Mouse (Mus musculus) kidney, embryonic 14.5 days (tissue): ENCODE measurements around the gene Ccni. TPM values are rescaled to one million over a fixed set of nuclear protein-coding genes. Genes with fewer than 3 reads are reported as not detected.

Experiments used
- ATAC-seq: fragments of 200-750 bp; cut with Nextera tagmentation; 2 replicates; pipeline ENCODE4 v1.8.0; 2017; ENCODE audit warnings: moderate number of reproducible peaks, mild to moderate bottlenecking, moderate TSS enrichment, moderate library complexity; ENCODE audit not compliant: low FRiP score, low TSS enrichment
- H3K27ac ChIP-seq: fragments of 300-500 bp; sonication (generic); 2 replicates; pipeline ENCODE4 v1.5.1; 2014; ENCODE audit warnings: low read depth, mild to moderate bottlenecking, low read length, moderate library complexity, mixed read lengths
- H3K27me3 ChIP-seq: fragments of 300-500 bp; sonication (generic); 2 replicates; pipeline ENCODE4 v1.6.1; 2014; ENCODE audit warnings: mild to moderate bottlenecking, low read length; ENCODE audit not compliant: control insufficient read depth, insufficient read depth
- H3K36me3 ChIP-seq: fragments of 300-500 bp; sonication (generic); 2 replicates; pipeline ENCODE4 v1.6.1; 2014; ENCODE audit warnings: low read length, mixed read lengths; ENCODE audit not compliant: control insufficient read depth, insufficient read depth
- H3K4me1 ChIP-seq: fragments of 300-500 bp; sonication (generic); 2 replicates; pipeline ENCODE4 v1.6.1; 2014; ENCODE audit warnings: low read length, mixed read lengths; ENCODE audit not compliant: control insufficient read depth, insufficient read depth
- H3K4me2 ChIP-seq: fragments of 300-500 bp; sonication (generic); replicated peaks from 2 replicates; pipeline ENCODE4 v1.6.1; 2014; ENCODE audit warnings: low read depth, mild to moderate bottlenecking, low read length
- H3K4me3 ChIP-seq: fragments of 300-500 bp; sonication (generic); 2 replicates; pipeline ENCODE4 v1.5.1; 2014; ENCODE audit warnings: mild to moderate bottlenecking, low read length
- H3K9ac ChIP-seq: fragments of 300-500 bp; sonication (generic); 2 replicates; pipeline ENCODE4 v1.6.1; 2014; ENCODE audit warnings: low read depth, mild to moderate bottlenecking, low read length, moderate library complexity
- H3K9me3 ChIP-seq: fragments of 300-500 bp; sonication (generic); 2 replicates; pipeline ENCODE4 v1.6.1; 2016; ENCODE audit warnings: low read length; ENCODE audit not compliant: control insufficient read depth
- WGBS: fragments of 180-500 bp; shearing (Covaris S2); extraction: QIAGEN DNeasy Blood & Tissue Kit; methylation state at CpG from one replicate; pipeline ENCODE4 v1.1.7; 2014; 5-methylcytosine and 5-hydroxymethylcytosine counted together
- polyA plus RNA-seq: library from polyadenylated mRNA; unstranded; fragments of >200 nt; fragmentation: Nextera tagmentation; extraction: Ambion mirVana; gene quantifications from 2 replicates; pipeline ENCODE4 v1.2.1, GENCODE M21; 2014

Gene Ccni
- polyA plus RNA-seq, 1 experiment from 2014 or later, result 159 TPM

- Histone ChIP-seq H3K9me3 (no peaks in the 10 kb centered on the region), H3K27ac (no peak overlapping the region), H3K27me3 (no peaks in the 10 kb centered on the region), H3K9ac (no peak overlapping the region), H3K36me3 (no peaks in the 10 kb centered on the region), H3K4me3 (no peak overlapping the region), H3K4me2 (no peak overlapping the region), H3K4me1 (no peaks in the 10 kb centered on the region)
- 90% methylated on average over 2 of the region's 2 CpGs for WGBS
- no peak for ATAC-seq
Observed at GRCm38 (mm10) chr5:93234605-93235004, 28.3 kb upstream of the Ccni start.

GRCm38 (mm10) chr5:93234130-93234529, 27.8 kb upstream of the Ccni start:
- no peaks in the 10 kb centered on the region for H3K9me3 ChIP-seq
- no peaks in the 10 kb centered on the region for H3K27me3 ChIP-seq
- H3K4me1 ChIP-seq, result no peaks in the 10 kb centered on the region
- H3K4me2 ChIP-seq, result no peak overlapping the region
- ATAC-seq, result no peak
- no peak overlapping the region for H3K27ac ChIP-seq
- no peak overlapping the region for H3K9ac ChIP-seq
- H3K4me3 ChIP-seq, result no peak overlapping the region
- H3K36me3 ChIP-seq, result no peaks in the 10 kb centered on the region
- WGBS, result 72% methylated on average over 4 of the region's 4 CpGs

GRCm38 (mm10) chr5:93232838-93233237, 26.5 kb upstream of the Ccni start:
- Histone ChIP-seq H3K4me1 (no peaks in the 10 kb centered on the region), H3K27ac (no peak overlapping the region), H3K4me2 (no peak overlapping the region), H3K9ac (no peak overlapping the region), H3K36me3 (no peaks in the 10 kb centered on the region), H3K4me3 (no peak overlapping the region), H3K9me3 (no peaks in the 10 kb centered on the region), H3K27me3 (no peaks in the 10 kb centered on the region)
- no peak for ATAC-seq
- 94% methylated on average over 2 of the region's 2 CpGs for WGBS

- Histone ChIP-seq H3K27me3 (no peaks in the 10 kb centered on the region), H3K27ac (no peak overlapping the region), H3K4me3 (no peak overlapping the region), H3K4me1 (no peaks in the 10 kb centered on the region), H3K4me2 (no peak overlapping the region), H3K9ac (no peak overlapping the region), H3K9me3 (no peaks in the 10 kb centered on the region), H3K36me3 (no peaks in the 10 kb centered on the region)
- 55% methylated on average over 3 of the region's 3 CpGs for WGBS
- ATAC-seq, result no peak
Observed at GRCm38 (mm10) chr5:93231721-93232120, 25.4 kb upstream of the Ccni start.

- H3K27ac ChIP-seq, result no peak overlapping the region
- H3K9me3 ChIP-seq, result no peaks in the 10 kb centered on the region
- 84% methylated on average over 2 of the region's 2 CpGs for WGBS
- H3K9ac ChIP-seq, result no peak overlapping the region
- H3K36me3 ChIP-seq, result no peaks in the 10 kb centered on the region
- ATAC-seq, result no peak
- no peaks in the 10 kb centered on the region for H3K27me3 ChIP-seq
- no peak overlapping the region for H3K4me3 ChIP-seq
- no peaks in the 10 kb centered on the region for H3K4me1 ChIP-seq
- no peak overlapping the region for H3K4me2 ChIP-seq
Observed at GRCm38 (mm10) chr5:93229527-93229926, 23.2 kb upstream of the Ccni start.

GRCm38 (mm10) chr5:93227157-93227556, 20.9 kb upstream of the Ccni start:
- 89% methylated on average over 3 of the region's 3 CpGs for WGBS
- H3K27ac ChIP-seq, result no peak overlapping the region
- ATAC-seq, result no peak
- no peak overlapping the region for H3K9ac ChIP-seq
- no peaks in the 10 kb centered on the region for H3K4me1 ChIP-seq
- H3K27me3 ChIP-seq, result no peaks in the 10 kb centered on the region
- H3K4me2 ChIP-seq, result no peak overlapping the region
- H3K4me3 ChIP-seq, result no peak overlapping the region
- H3K9me3 ChIP-seq, result no peaks in the 10 kb centered on the region
- no peaks in the 10 kb centered on the region for H3K36me3 ChIP-seq

GRCm38 (mm10) chr5:93224549-93224948, 18.3 kb upstream of the Ccni start:
- WGBS, result 80% methylated on average over 2 of the region's 2 CpGs
- ATAC-seq, result no peak
- no peak overlapping the region for H3K4me2 ChIP-seq
- H3K27me3 ChIP-seq, result no peaks in the 10 kb centered on the region
- H3K9me3 ChIP-seq, result no peaks in the 10 kb centered on the region
- H3K4me3 ChIP-seq, result no peak overlapping the region
- no peak overlapping the region for H3K9ac ChIP-seq
- H3K4me1 ChIP-seq, result no peaks in the 10 kb centered on the region
- H3K36me3 ChIP-seq, result no peaks in the 10 kb centered on the region
- no peak overlapping the region for H3K27ac ChIP-seq

GRCm38 (mm10) chr5:93221661-93222060, 15.4 kb upstream of the Ccni start:
- Histone ChIP-seq H3K9me3 (no peaks in the 10 kb centered on the region), H3K27me3 (no peaks in the 10 kb centered on the region), H3K27ac (no peak overlapping the region), H3K4me3 (no peak overlapping the region), H3K4me1 (no peaks in the 10 kb centered on the region), H3K4me2 (no peak overlapping the region), H3K9ac (no peak overlapping the region), H3K36me3 (no peaks in the 10 kb centered on the region)
- 59% methylated on average over 3 of the region's 3 CpGs for WGBS
- no peak for ATAC-seq

GRCm38 (mm10) chr5:93218375-93218774, 12.1 kb upstream of the Ccni start:
- Histone ChIP-seq H3K9ac (no peak overlapping the region), H3K27me3 (no peaks in the 10 kb centered on the region), H3K9me3 (no peaks in the 10 kb centered on the region), H3K4me2 (no peak overlapping the region), H3K27ac (no peak overlapping the region), H3K4me3 (no peak overlapping the region), H3K4me1 (no peaks in the 10 kb centered on the region), H3K36me3 (no peaks in the 10 kb centered on the region)
- ATAC-seq, result no peak
- WGBS, result 88% methylated on average over 3 of the region's 3 CpGs
